Mouse (Mus musculus) G1E (cell line): ENCODE measurements around the gene Neurl2. TPM values are rescaled to one million over a fixed set of nuclear protein-coding genes. Genes with fewer than 3 reads are reported as not detected.
A peak's percentile ranks its signal among the peaks of the same experiment; 100 is the strongest.

Experiments
- ATAC-seq: 2 replicates; pipeline ENCODE4 v1.8.0; 2016; ENCODE audit warnings: mild to moderate bottlenecking; ENCODE audit not compliant: insufficient number of reproducible peaks, poor library complexity, low FRiP score, severe bottlenecking; ENCODE audit errors: extremely low read depth
- DNase-seq: peaks from one replicate; pipeline ENCODE4 v3.0.0; 2012; ENCODE audit warnings: low spot score
- H3K27me3 ChIP-seq: 2 replicates; pipeline ENCODE4 v1.6.1; 2012; ENCODE audit warnings: mild to moderate bottlenecking, low read length, inconsistent platforms; ENCODE audit not compliant: insufficient read depth
- H3K36me3 ChIP-seq: replicated peaks from 2 replicates; pipeline ENCODE3; 2012; ENCODE audit warnings: mild to moderate bottlenecking, inconsistent platforms
- H3K4me1 ChIP-seq: 2 replicates; pipeline ENCODE4 v1.6.1; 2012; ENCODE audit warnings: low read depth, low read length, inconsistent platforms, mixed read lengths; ENCODE audit not compliant: insufficient read depth
- H3K4me3 ChIP-seq: 2 replicates; pipeline ENCODE4 v1.5.1; 2012; ENCODE audit warnings: low read depth, mild to moderate bottlenecking, inconsistent platforms, low read length, moderate library complexity, mixed read lengths
- H3K9me3 ChIP-seq: replicated peaks from 2 replicates; pipeline ENCODE4 v1.6.1; 2012; ENCODE audit warnings: inconsistent platforms
- CTCF ChIP-seq: IDR thresholded peaks from 2 replicates; pipeline ENCODE4 v1.5.1; 2012; ENCODE audit warnings: low read depth, low read length, inconsistent platforms, mixed read lengths
- GATA1 ChIP-seq: IDR thresholded peaks from 2 replicates; pipeline ENCODE4 v1.6.1; 2012; ENCODE audit warnings: borderline replicate concordance, low read length, inconsistent platforms, mixed read lengths
- GATA2 ChIP-seq: IDR thresholded peaks from 2 replicates; pipeline ENCODE4 v1.6.1; 2012; ENCODE audit warnings: low read depth, low read length, inconsistent platforms, borderline replicate concordance
- POLR2AphosphoS5 ChIP-seq: IDR thresholded peaks from 2 replicates; pipeline ENCODE4 v1.6.1; 2012; ENCODE audit warnings: low read depth, low read length, inconsistent platforms; ENCODE audit not compliant: insufficient replicate concordance
- TAL1 ChIP-seq: conservative IDR thresholded peaks from 2 replicates; pipeline ENCODE4 v1.6.1; 2012; ENCODE audit warnings: low read depth, low read length, inconsistent platforms, mixed read lengths
- polyA plus RNA-seq: library from polyadenylated mRNA; stranded (reverse); fragments of >175 nt; gene quantifications from 2 replicates; pipeline ENCODE4 v1.2.3, GENCODE M21; 2012
- total RNA-seq, 2 experiments: library from RNA; stranded (forward) in 1 of 2; stranded (reverse) in 1 of 2; fragments of 200-1000 nt in 1 of 2; fragments of >200 nt in 1 of 2; fragmentation: Nextera tagmentation in 1 of 2; gene quantifications; 2 replicates each; pipeline ENCODE4 v1.2.3; 2014 to 2017

The Neurl2 gene
- total and polyA plus RNA-seq, 3 experiments, result 0.10 to 0.27 TPM; not detected in 1

- Histone ChIP-seq H3K36me3 (peaks cover 7% of the 10 kb centered on the region), H3K9me3 (no peaks in the 10 kb centered on the region), H3K27me3 (peaks cover 25% of the 10 kb centered on the region), H3K4me3 (no peak overlapping the region), H3K4me1 (peaks cover 26% of the 10 kb centered on the region)
- ATAC-seq, result no peak
- no peak for DNase-seq
- TF ChIP-seq TAL1, result no peak
- TF ChIP-seq CTCF, result no peak
- TF ChIP-seq POLR2AphosphoS5, result no peak
- no peak for TF ChIP-seq GATA1
- no peak for TF ChIP-seq GATA2
These were observed 41.0 kb upstream of the Neurl2 start for GRCm38 (mm10) chr2:164874239-164874769.

- Histone ChIP-seq H3K27me3 (peaks cover 25% of the 10 kb centered on the region), H3K4me1 (peaks cover 22% of the 10 kb centered on the region), H3K9me3 (no peaks in the 10 kb centered on the region), H3K36me3 (peaks cover 7% of the 10 kb centered on the region), H3K4me3 (no peak overlapping the region)
- no peak for DNase-seq
- ATAC-seq, result no peak
- no peak for TF ChIP-seq POLR2AphosphoS5
- no peak for TF ChIP-seq GATA1
- no peak for TF ChIP-seq TAL1
- TF ChIP-seq GATA2, result no peak
These were observed 40.4 kb upstream of the Neurl2 start for GRCm38 (mm10) chr2:164873621-164874020.

- no peak for ATAC-seq
- no peak for DNase-seq
These were observed 38.5 kb upstream of the Neurl2 start for GRCm38 (mm10) chr2:164871602-164872303.

GRCm38 (mm10) chr2:164868491-164868890 lies 35.2 kb upstream of the Neurl2 start:
- H3K27me3 ChIP-seq, result peaks cover 23% of the 10 kb centered on the region
- ATAC-seq (no peak), DNase-seq (no peak)
- H3K9me3 ChIP-seq, result peaks cover 4% of the 10 kb centered on the region
- 0 out of 2 replicates have a peak, but pooled peaks cover 5% of the 10 kb centered on the region for H3K4me1 ChIP-seq
- no peaks in the 10 kb centered on the region for H3K36me3 ChIP-seq
- TF ChIP-seq GATA2 (no peak), POLR2AphosphoS5 (no peak), CTCF (no peak)
- H3K4me3 ChIP-seq, result no peak overlapping the region

More at GRCm38 (mm10) chr2:164871602-164872303, 38.5 kb upstream of the Neurl2 start:
- H3K36me3 ChIP-seq, result no peaks in the 10 kb centered on the region
- no peak overlapping the region for H3K4me3 ChIP-seq
- TF ChIP-seq POLR2AphosphoS5 (no peak), GATA1 (no peak), GATA2 (no peak), TAL1 (no peak), CTCF (no peak)
- H3K4me1 ChIP-seq, result peaks cover 10% of the 10 kb centered on the region; the same call in 1 of the 2 replicates
- H3K27me3 ChIP-seq, result peaks cover 25% of the 10 kb centered on the region
- peaks cover 4% of the 10 kb centered on the region for H3K9me3 ChIP-seq

GRCm38 (mm10) chr2:164867566-164867965 lies 34.3 kb upstream of the Neurl2 start:
- H3K27me3 ChIP-seq, result peaks cover 18% of the 10 kb centered on the region
- DNase-seq (no peak), ATAC-seq (no peak)
- H3K36me3 ChIP-seq, result no peaks in the 10 kb centered on the region
- no peak for TF ChIP-seq GATA1
- no peak for TF ChIP-seq TAL1
- no peak for TF ChIP-seq GATA2
- TF ChIP-seq POLR2AphosphoS5, result no peak
- TF ChIP-seq CTCF, result peak; percentile 59
- H3K9me3 ChIP-seq, result peaks cover 4% of the 10 kb centered on the region
- 0 out of 2 replicates have a peak, but pooled peaks cover 5% of the 10 kb centered on the region for H3K4me1 ChIP-seq
- no peak overlapping the region for H3K4me3 ChIP-seq

- DNase-seq, result no peak
- Histone ChIP-seq H3K4me1 (0 out of 2 replicates have a peak, but pooled peaks cover 5% of the 10 kb centered on the region), H3K36me3 (no peaks in the 10 kb centered on the region), H3K27me3 (peaks cover 15% of the 10 kb centered on the region), H3K4me3 (no peak overlapping the region), H3K9me3 (peaks cover 4% of the 10 kb centered on the region)
- no peak for TF ChIP-seq GATA1
- TF ChIP-seq CTCF, result no peak
- no peak for TF ChIP-seq POLR2AphosphoS5
- no peak for TF ChIP-seq GATA2
- no peak for TF ChIP-seq TAL1
- no peak for ATAC-seq
These were observed 33.7 kb upstream of the Neurl2 start for GRCm38 (mm10) chr2:164866741-164867551.
